Mouse (Mus musculus): Measurements from ENCODE around the gene Edf1.

DNA sequence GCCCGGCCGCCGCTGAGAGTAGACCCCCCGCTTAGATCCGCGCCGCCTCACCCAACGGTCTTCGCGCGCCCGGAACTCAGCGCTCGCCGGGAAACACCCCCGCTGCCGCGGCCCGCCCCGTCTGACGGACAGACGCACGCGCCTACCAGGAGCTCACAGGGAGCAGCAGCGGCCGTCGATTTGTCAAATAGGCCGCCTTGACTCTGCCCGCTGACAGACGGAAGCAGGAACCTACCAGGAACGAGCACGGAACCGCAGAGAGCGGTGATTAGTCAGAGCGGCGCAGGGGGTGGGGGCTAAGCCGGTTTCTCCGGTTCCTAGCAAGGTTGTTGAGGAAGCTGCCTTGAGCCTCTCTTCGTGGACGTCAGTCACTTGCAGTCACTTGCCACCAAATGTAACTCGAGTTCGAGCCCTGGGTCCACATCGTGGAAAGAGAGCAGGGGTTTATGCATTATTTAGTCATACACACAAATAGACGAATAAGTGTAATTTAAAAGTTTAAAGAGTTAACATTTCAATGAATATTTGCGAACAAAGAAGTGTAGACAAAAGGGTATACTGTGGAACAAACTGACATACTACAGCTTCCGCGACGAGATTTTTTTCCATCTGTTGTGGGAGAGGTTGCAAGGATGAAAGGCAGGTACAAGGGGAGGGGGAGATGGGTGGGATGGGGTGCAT lies 10.7 kb upstream of the Edf1 start, which contains the start of gene Traf2:
- TF ChIP-seq GATA1 (IDR thresholded peaks at IDR 0.05; ENCODE audit: borderline replicate concordance, low read length) (no peak), FLI1 (IDR thresholded peaks at IDR 0.05; ENCODE audit: low read length) (no peak)
